Mouse (Mus musculus): ENCODE measurements at regions not wholly inside any gene's neighbourhood (a gene's known extent, or its start where the extent isn't known, plus 50 kb on each side); places are given as distances from the start of the nearest gene placed in this dataset.

- WGBS: 73% methylated on average over 7 of the region's 7 CpGs
- Histone ChIP-seq H3K36me3 (no peaks in the 10 kb centered on the region), H3K27ac (no peak overlapping the region), H3K9me3 (no peaks in the 10 kb centered on the region), H3K4me3 (no peak overlapping the region), H3K4me2 (replicated peaks) (no peak overlapping the region), H3K4me1 (peaks cover 23% of the 10 kb centered on the region), H3K9ac (no peak overlapping the region), H3K27me3 (peaks cover 42% of the 10 kb centered on the region)
- ATAC-seq (ENCODE audit: low FRiP score, low read depth): no peak
Measured at GRCm38 (mm10) chr2:75265218-75265617, 393.8 kb upstream of the Hnrnpa3 start.

- Histone ChIP-seq H3K36me3 (no peaks in the 10 kb centered on the region), H3K4me1 (peaks cover 23% of the 10 kb centered on the region), H3K4me3 (no peak overlapping the region), H3K9ac (no peak overlapping the region), H3K27me3 (peaks cover 36% of the 10 kb centered on the region), H3K9me3 (no peaks in the 10 kb centered on the region), H3K27ac (no peak overlapping the region), H3K4me2 (replicated peaks) (no peak overlapping the region)
- peak; percentile 51 for ATAC-seq (ENCODE audit: low FRiP score, low read depth)
- WGBS: 42% methylated on average over 19 of the region's 19 CpGs
Measured at GRCm38 (mm10) chr2:75265739-75266699, 393.0 kb upstream of the Hnrnpa3 start.

GRCm38 (mm10) chr2:75267949-75268348 is 391.1 kb upstream of the Hnrnpa3 start:
- Histone ChIP-seq H3K4me1 (peaks cover 23% of the 10 kb centered on the region), H3K27ac (no peak overlapping the region), H3K9ac (no peak overlapping the region), H3K4me3 (no peak overlapping the region), H3K9me3 (no peaks in the 10 kb centered on the region), H3K4me2 (replicated peaks) (no peak overlapping the region), H3K27me3 (peaks cover 30% of the 10 kb centered on the region), H3K36me3 (no peaks in the 10 kb centered on the region)
- ATAC-seq (ENCODE audit: low FRiP score, low read depth): no peak
- 67% methylated on average over 3 of the region's 3 CpGs for WGBS

DNA sequence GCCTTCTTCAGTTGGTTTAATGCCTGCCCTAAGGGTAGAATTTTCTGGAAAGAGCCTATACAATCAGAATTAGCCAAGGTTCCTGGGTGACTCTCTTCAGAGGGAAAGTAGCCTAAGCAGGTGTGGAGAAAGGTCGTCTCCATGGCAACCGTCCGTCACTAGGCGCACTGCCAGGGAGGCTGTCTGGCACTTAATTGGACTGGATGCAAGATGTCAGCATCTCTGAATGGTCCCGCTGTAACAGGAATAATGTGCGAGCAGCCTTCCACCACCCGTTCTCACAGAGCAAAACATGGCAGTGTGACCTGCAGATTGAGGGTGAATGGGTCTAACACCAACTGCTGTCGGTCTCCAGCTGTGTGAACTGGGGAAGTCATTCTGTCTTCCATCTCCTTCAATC is 389.6 kb upstream of the Hnrnpa3 start:
- no peaks in the 10 kb centered on the region for H3K9me3 ChIP-seq
- H3K27me3 ChIP-seq: peaks cover 30% of the 10 kb centered on the region
- WGBS: 38% methylated on average over 8 of the region's 8 CpGs
- H3K27ac ChIP-seq: no peak overlapping the region
- peaks cover 23% of the 10 kb centered on the region for H3K4me1 ChIP-seq
- H3K36me3 ChIP-seq: no peaks in the 10 kb centered on the region
- no peak overlapping the region for H3K4me2 ChIP-seq (replicated peaks)
- no peak overlapping the region for H3K9ac ChIP-seq
- ATAC-seq (ENCODE audit: low FRiP score, low read depth): no peak
- H3K4me3 ChIP-seq: no peak overlapping the region

DNA sequence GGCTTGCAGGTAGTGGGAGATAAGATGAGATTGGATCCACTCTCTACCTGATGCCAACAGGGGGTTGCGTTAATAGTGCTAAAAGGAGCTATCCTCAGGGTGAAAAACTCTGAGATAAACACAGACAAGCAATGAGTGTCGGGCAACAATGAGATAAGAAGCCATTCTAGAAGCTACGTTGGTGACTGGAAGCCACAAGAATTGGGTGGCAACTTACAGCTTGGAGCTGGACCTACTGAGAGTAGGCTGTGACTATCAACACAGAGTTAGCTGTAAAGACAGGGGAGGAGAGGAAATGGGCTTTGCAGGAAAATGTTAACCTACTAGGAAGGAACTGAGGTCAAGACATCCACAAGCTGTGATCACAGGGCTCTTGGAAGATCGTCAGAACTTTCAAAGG is 388.9 kb upstream of the Hnrnpa3 start:
- no peak for ATAC-seq (ENCODE audit: low FRiP score, low read depth)
- WGBS: 78% methylated on average over 4 of the region's 4 CpGs
- no peak overlapping the region for H3K9ac ChIP-seq
- no peak overlapping the region for H3K4me3 ChIP-seq
- peaks cover 24% of the 10 kb centered on the region for H3K27me3 ChIP-seq
- H3K9me3 ChIP-seq: no peaks in the 10 kb centered on the region; the same call in 1 of the 2 replicates
- H3K4me2 ChIP-seq (replicated peaks): no peak overlapping the region
- H3K4me1 ChIP-seq: peaks cover 18% of the 10 kb centered on the region
- no peak overlapping the region for H3K27ac ChIP-seq
- no peaks in the 10 kb centered on the region for H3K36me3 ChIP-seq

- Histone ChIP-seq H3K27ac (no peak overlapping the region), H3K36me3 (no peaks in the 10 kb centered on the region), H3K9me3 (no peaks in the 10 kb centered on the region), H3K9ac (no peak overlapping the region), H3K4me2 (replicated peaks) (no peak overlapping the region), H3K4me1 (no peaks in the 10 kb centered on the region), H3K27me3 (0 out of 2 replicates have a peak, but pooled peaks cover 4% of the 10 kb centered on the region), H3K4me3 (no peak overlapping the region)
- ATAC-seq (ENCODE audit: low FRiP score, low read depth): no peak
- 79% methylated on average over 1 of the region's 1 CpGs for WGBS
Measured at GRCm38 (mm10) chr2:75287900-75288299, 371.2 kb upstream of the Hnrnpa3 start.

DNA sequence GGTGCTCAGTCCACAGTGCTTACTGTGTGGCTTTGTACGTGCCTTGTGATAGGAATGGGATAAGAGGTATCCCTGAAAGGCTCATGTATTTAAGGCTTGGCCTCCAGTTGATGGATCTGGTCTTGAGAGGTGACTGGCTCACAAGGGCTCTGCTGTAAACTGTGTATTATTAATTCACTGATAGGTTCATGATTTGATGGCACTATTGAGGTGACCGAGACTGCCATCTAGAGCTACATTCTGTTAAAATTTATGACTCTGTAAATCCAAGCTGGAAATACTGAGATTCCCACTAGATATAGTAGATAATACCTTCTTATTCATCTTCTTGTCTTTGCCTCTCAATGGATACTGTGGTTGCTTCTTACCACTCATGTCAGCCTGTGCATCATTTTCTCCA is 367.4 kb upstream of the Hnrnpa3 start:
- no peaks in the 10 kb centered on the region for H3K9me3 ChIP-seq
- no peaks in the 10 kb centered on the region for H3K36me3 ChIP-seq
- H3K27me3 ChIP-seq: 0 out of 2 replicates have a peak, but pooled peaks cover 4% of the 10 kb centered on the region
- 92% methylated on average over 2 of the region's 2 CpGs for WGBS
- ATAC-seq (ENCODE audit: low FRiP score, low read depth): no peak
- no peak overlapping the region for H3K4me2 ChIP-seq (replicated peaks)
- no peak overlapping the region for H3K9ac ChIP-seq
- H3K4me1 ChIP-seq: no peaks in the 10 kb centered on the region
- no peak overlapping the region for H3K27ac ChIP-seq
- H3K4me3 ChIP-seq: no peak overlapping the region

- WGBS: 84% methylated on average over 3 of the region's 3 CpGs
- no peaks in the 10 kb centered on the region for H3K36me3 ChIP-seq
- peaks cover 13% of the 10 kb centered on the region; the same call in 1 of the 2 replicates for H3K27me3 ChIP-seq
- peaks cover 11% of the 10 kb centered on the region for H3K4me1 ChIP-seq
- H3K9ac ChIP-seq: no peak overlapping the region
- no peak for ATAC-seq (ENCODE audit: low FRiP score, low read depth)
- H3K4me3 ChIP-seq: no peak overlapping the region
- H3K4me2 ChIP-seq (replicated peaks): no peak overlapping the region
- no peak overlapping the region for H3K27ac ChIP-seq
- no peaks in the 10 kb centered on the region for H3K9me3 ChIP-seq
Measured at GRCm38 (mm10) chr2:75306821-75307220, 352.2 kb upstream of the Hnrnpa3 start.

DNA sequence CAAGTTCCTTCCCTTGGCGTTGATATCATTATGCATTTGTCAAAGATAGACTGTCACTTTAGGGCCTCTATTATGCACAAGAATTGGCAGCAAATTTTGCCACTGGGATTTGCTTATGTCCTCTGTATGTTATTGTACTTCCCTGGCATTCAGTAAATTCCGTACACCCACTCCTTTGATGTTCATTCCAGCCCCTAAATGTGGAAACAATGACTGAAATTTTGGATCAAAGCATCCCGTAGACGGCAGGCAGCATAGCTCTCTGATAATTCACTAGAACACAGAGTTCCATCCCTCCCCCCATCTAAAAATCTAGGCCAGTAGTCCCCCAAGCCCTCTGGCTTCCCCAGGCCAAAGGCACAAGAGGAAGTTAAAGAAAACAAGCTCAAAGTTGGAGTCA is 347.9 kb upstream of the Hnrnpa3 start:
- H3K4me2 ChIP-seq (replicated peaks): no peak overlapping the region
- H3K27ac ChIP-seq: no peak overlapping the region
- H3K27me3 ChIP-seq: peaks cover 50% of the 10 kb centered on the region
- no peak overlapping the region for H3K4me3 ChIP-seq
- H3K4me1 ChIP-seq: peaks cover 19% of the 10 kb centered on the region
- ATAC-seq (ENCODE audit: low FRiP score, low read depth): no peak
- no peaks in the 10 kb centered on the region for H3K9me3 ChIP-seq
- WGBS: 28% methylated on average over 4 of the region's 4 CpGs
- H3K9ac ChIP-seq: no peak overlapping the region
- H3K36me3 ChIP-seq: no peaks in the 10 kb centered on the region

DNA sequence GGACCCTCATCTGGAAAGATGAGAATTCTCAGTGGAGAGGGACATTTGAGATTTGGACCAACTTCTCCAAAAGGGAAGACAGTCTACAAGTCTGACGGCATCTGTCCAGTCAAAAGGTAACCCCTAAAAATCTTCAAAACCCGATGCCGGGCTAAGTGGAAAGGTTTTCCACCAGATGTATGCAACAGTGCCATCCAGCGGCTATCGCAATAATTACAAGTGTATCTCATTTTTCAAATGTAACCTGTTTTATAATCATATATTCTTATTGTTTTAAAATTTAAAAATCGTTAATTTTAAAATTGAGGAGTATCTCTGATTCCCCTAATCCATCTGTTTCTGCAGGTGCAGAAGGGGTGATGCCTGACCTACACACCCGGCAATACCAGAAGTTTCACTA is 346.8 kb upstream of the Hnrnpa3 start:
- H3K4me1 ChIP-seq: peaks cover 19% of the 10 kb centered on the region
- no peaks in the 10 kb centered on the region for H3K36me3 ChIP-seq
- H3K9ac ChIP-seq: no peak overlapping the region
- H3K27ac ChIP-seq: no peak overlapping the region
- H3K27me3 ChIP-seq: peaks cover 61% of the 10 kb centered on the region
- no peak for ATAC-seq (ENCODE audit: low FRiP score, low read depth)
- H3K9me3 ChIP-seq: no peaks in the 10 kb centered on the region
- WGBS: 10% methylated on average over 7 of the region's 7 CpGs
- H3K4me2 ChIP-seq (replicated peaks): no peak overlapping the region
- no peak overlapping the region for H3K4me3 ChIP-seq

DNA sequence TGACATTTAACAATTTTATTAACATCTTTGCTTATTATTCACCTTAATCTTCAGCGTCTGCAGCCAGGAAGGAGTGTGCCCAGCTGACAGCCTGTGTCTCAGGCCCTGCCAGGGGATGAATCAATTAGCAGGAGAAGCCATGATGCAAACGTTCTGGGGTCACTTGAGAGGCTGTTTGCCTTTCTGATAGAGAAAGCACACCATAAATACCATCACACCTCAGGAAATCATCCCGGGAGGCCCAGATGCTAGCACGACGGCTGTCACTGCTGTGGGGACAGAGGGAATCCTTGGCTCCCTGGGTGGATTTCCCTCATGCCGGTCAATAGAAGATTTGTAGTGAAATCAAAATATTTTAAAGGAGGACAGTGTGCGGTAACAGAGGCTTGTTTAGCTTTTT is 343.7 kb upstream of the Hnrnpa3 start:
- no peak overlapping the region for H3K9ac ChIP-seq
- no peak overlapping the region for H3K4me3 ChIP-seq
- H3K9me3 ChIP-seq: no peaks in the 10 kb centered on the region
- peaks cover 16% of the 10 kb centered on the region for H3K4me1 ChIP-seq
- WGBS: 11% methylated on average over 7 of the region's 7 CpGs
- H3K27me3 ChIP-seq: peaks cover 81% of the 10 kb centered on the region
- no peak for ATAC-seq (ENCODE audit: low FRiP score, low read depth)
- no peak overlapping the region for H3K4me2 ChIP-seq (replicated peaks)
- H3K36me3 ChIP-seq: no peaks in the 10 kb centered on the region
- no peak overlapping the region for H3K27ac ChIP-seq

GRCm38 (mm10) chr2:75318190-75318589 is 340.9 kb upstream of the Hnrnpa3 start:
- WGBS: 57% methylated on average over 5 of the region's 5 CpGs
- Histone ChIP-seq H3K4me2 (replicated peaks) (no peak overlapping the region), H3K27me3 (peaks cover 85% of the 10 kb centered on the region), H3K9ac (no peak overlapping the region), H3K4me1 (peaks cover 11% of the 10 kb centered on the region; the same call in 1 of the 2 replicates), H3K27ac (no peak overlapping the region), H3K36me3 (no peaks in the 10 kb centered on the region), H3K9me3 (no peaks in the 10 kb centered on the region), H3K4me3 (no peak overlapping the region)
- ATAC-seq (ENCODE audit: low FRiP score, low read depth): no peak
